Mouse (Mus musculus): ENCODE data around the gene Grid2. TPM values are rescaled to one million over a fixed set of nuclear protein-coding genes. Genes with fewer than 3 reads are reported as not detected.
A peak's percentile ranks its signal among the peaks of the same experiment; 100 is the strongest.
"Not testable (repeated sequence)": the region's sequence is repeated elsewhere in the genome, so short reads cannot be mapped to it uniquely, and the experiment has no call there.

Grid2 gene
- total RNA-seq (2021) = not detected
- long read RNA-seq, experiment 1 = 0 reads
- long read RNA-seq, experiment 2 = 0 reads

DNA sequence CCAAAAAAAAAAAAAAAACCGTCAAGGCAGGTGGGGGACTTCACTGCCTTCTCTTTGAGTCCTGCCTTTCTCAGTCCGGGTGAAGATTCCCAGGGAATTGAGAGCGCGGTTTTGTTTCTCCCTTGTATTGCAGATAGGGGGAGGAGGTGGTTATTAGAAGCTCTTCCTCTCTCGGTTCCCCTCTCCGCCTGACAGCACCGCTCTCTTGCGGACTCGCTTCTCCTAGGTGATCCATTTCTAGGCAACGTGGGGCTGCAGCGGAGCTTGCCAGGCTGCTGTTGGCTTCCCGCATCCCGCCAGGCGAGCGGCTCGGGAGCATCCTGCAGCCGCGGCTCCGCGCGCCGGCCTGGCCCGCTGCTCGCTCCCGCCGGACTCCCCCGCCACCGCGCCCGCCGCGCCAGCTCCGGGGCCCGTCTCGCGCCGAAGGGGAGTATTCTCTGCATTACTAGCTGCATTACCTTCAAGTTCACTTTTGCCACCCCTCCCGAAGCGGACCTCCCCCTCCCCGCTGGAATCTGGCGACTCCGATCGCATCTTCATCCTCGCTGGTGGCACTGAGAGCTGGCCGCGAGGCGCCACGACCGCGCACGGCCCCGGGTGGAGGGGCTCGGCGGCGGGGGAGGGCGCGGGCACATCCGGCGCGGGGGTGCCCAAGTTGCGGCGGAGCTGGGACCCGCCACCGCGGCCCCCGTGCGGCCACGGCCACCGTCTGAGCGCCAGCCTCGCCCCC lies at the start of gene Grid2:
Grid2 (plus strand) TSS at position 51 of the 730 bp plus-strand sequence.
- no peak for DNase-seq

DNA sequence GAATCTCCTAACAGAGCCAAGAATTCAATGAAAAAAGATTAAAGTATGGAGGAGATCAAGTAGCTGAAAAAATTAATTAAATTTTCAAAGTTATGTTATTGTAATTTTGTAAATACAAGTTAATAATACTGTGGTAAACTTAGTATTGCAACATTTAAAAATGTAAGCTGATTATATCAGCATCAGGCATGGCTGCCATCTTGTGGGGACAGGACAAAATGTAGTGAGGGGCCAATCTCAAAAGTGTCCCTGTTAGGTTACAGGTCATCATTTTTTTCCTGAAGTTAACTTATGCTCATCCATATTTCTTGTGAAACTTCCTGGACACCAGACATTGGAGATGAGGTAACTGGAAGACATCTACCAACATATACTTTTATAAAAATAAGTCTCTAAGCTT lies 4.9 kb upstream of the Grid2 start:
- no peak for DNase-seq

DNA sequence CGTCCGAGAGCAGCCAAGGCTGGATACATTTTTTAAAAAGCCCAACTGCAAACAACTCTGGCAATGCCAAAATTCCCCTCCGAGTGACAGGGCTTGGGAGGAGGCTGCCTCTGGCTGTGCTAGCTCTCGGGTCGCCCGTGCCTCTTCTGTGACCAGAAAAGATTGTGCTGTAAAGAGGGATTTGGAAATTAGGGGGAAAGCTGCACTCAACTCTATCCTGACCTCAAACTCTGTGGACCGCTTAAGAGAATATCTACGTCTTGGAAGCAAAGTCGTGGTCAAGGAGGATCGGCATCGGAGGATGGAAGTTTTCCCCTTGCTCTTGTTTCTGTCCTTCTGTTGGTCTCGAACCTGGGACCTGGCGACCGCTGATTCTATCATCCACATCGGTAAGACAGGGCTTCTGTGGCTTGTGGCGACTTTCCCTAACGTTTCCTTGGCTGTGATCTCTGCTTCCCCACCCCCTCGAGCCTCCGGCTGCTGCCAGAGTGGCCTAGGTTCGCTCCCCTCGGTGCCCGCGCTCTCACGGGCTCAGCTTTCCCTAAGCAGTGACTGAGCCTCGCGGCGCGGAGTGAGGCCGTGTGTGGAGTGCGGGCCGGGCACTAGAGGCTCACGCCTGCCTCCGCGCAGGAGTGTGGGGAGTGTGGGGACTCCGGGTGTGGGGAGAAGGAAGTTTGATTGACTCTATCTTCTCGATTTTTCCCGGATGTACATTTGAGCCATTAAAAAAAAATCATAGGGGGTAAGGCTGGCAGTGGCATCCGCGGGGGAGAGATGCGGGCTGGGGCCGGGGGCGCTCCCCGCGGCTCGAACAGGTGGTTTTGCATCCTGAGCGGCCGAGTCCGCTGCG lies 1.1 kb downstream of the Grid2 start:
- no peak for DNase-seq

DNA sequence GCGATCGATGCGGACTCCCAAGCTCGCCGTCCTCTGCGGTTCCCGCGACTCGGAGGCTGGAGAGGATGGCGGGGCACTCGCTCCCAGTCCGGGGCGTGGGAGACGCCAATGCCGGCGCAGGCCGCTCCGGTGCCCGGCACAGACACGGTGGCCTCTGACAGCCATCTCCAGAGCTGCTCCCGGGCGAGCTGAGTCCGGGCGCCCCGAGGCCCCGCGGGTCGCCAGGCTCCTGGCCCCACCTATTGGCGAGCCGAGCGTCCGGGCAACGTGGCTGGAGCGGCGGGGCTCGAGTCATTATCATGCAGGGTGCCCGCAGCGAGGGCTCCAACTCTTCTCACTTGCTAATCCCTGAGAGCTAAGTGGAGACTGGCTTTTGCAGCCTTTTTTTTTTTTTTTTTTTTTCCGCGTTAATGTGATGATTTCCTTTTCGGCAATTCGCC lies 1.8 kb downstream of the Grid2 start:
- peak; percentile 13 for DNase-seq

DNA sequence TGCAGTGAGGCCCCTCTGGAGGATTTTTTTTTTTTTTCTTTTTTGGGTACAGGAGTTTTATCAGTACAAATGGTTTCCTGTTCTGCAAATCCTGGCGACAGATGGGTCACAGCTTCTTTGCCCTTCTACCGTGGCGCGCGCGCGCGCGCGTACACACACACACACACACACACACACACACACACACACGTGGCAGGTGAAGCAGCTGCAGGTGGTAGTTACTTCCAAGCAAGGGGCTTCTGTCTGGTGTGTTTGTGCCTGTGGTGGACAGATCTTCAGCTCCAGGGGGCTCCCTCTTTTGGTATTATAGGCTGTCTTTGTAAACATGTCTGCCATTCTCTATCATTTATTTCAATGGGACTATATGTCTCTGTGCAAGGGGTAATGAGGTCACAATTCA lies 2.2 kb downstream of the Grid2 start:
- no peak for DNase-seq

DNA sequence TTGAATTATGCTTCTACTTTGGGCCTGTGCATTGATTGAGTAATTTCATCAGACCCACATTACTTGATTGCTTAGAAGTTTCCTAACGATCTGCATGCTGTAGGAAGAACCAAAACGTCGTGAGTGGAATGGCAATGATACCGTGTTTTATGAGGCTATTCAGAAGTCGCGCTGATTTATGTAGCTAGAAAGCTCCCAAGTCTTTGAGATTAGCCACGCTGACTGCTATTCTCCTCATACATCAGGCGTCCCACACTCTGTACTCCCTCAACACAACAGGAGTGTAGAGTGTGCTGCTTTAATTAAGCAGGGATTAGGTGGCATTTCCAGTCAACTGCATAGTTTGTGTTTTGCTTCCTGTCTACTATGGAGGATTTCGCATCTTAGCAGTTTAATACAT lies 4.1 kb downstream of the Grid2 start:
- no peak for DNase-seq

DNA sequence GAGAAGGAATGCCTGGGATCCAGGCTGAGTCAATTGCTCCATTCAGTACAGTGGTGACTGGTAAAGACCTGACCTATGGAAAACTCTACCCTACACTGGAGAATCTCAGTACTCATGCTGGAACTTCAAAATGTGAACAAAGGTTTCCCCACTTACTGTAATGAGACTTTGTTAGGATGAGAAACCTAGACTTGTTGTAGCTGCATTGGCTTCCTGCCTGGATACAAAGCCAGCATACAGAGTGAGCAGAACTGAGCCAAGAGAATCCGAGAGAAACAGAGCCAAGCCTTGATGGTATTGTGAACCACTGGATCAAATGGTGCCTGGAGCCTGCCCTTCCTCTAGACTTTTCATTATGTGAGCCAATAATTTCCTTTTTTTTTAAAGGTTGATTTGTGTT lies 28.7 kb downstream of the Grid2 start:
- DNase-seq = no peak

DNA sequence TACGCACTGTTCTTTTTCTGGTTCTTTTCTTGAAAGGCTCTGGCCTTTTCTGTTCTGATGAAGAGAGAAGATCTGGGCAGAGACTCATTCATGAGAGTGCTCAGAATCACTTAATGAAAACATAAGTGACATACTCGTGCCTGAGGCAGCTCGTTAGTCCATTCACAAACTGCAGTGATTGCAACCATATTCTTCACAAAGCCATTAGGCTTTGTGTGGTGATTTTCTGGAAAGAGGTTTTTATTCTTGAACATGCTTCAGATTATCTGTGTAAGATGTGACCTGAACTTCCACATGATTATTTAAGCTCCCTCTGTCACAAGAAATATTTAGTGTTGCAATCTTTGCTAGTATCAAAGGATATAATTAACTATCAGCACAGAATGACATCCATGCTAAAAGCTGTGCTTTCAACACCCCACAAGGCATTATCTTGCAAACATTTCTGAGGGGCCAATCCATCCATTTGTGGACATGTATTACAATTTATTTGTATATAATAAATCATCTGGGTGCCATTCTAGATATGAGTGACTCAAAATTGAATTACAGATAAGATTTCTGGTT lies 86.8 kb downstream of the Grid2 start:
- DNase-seq = no peak

DNA sequence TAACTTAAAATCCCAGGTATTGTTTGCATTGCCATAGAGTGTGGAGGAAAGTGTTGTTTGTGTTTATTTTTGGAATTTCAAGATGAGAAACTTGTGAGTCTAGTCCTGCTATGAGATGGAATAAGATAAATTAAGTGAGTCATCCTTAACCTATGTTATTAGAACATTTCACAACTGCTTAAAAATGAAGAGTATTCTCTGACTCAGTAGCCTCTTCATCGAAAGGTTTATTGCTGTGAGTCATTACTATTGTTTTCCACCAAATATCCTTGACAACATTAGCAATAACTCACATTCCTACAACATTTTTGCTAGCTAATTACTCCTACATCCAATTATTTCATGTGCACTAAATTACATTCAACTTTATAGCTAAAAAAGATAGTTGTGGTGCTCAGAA lies 91.3 kb downstream of the Grid2 start:
- DNase-seq = no peak

DNA sequence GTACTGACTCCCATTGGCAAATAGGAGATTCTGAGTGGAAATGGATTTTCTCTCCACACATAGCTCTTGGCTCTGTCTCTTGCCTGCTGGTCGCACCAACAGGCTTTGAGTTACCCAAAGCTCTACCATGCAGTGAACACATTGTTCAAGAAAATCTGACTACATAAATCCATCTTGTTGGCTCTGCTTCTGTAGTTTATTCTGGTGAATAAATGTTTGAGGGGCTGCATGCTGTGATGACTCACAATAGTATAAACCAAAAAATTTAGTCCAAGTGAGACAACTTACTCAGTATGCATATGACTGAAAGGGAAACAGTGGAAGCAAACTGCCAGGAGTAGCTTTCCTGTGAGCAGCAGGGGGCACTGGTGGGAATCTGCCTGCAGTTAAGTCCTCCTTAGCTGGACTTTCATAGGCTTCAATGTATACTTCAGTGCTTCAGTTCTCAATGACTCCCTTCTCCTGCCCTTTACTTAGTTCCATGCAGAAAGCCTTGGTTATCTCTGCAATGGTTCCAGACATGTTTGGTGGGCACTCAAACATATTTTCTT lies 125.5 kb downstream of the Grid2 start:
- no peak for DNase-seq

DNA sequence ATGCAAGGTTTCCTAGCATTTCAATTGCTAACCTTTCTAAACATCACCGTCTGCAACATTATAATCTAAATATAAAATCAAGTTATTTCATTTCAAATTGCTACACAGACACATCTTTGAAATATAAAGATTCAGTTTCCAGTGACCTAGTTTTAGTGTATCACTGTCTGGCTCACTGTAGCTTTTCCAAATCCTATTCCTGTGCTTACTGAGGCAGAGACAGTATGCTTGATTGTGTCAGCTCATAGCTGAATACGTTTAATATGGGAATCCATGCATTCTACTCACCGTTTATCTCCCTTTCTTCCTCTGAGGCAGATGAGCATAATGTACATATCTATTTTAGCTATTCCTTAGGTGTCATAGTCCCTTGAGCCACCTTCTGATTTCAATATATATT lies 146.0 kb downstream of the Grid2 start:
- no peak for DNase-seq

DNA sequence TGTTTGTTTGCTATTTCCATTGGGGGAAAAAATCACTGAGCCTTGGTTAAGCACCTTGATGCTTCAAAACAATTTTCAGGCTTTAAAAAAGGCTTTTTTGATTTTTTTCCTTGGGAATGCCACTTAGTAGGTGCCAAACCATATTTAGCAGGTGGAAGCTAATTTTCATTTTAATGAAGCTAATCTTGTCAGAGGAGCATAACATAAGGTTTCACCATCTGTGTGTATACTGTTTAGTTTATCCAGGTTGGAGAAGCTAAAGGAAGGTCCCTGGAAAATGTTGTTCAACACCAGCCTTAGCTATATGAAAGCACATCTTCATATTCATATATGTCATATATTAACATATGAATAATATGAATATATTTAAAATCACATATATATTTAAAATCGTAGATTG lies 161.9 kb downstream of the Grid2 start:
- no peak for DNase-seq

DNA sequence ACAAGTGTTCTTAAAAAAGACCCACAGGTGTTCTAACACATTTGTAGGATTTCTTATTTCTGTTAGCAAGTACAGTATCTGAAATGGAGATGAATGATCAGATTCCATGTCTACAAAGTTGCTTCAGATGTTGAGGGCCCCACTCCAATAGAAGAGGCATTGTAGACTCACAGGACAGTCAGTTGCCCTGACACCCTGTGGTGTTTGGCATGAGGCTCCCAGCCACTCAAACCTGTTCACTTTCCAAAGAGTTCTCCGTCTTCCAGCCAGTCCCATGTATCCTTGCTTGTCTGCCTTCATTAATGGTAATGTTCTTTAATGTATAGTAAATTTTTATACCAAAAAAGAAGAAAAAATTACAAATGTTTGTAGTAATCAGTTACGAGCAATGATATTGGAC lies 177.1 kb downstream of the Grid2 start:
- no peak for DNase-seq

DNA sequence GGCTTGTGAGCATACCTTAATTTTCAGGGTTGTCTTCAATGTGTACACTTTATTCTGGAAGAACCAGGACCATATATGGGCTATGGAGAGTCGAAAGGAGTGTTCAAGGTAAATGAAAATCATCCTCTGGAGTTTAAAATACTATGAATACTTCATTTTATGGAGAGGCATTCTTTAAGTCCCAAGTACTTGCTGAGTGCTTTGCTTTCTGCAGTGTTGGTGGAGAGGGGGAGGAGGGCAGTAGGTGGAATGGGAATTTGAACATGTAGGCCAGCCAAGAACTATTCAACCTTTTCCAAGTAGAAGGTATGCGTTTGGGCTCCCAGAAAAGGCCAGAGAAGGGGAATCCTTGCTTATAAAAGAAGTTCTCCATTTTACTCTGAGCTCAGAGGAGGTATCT lies 192.5 kb downstream of the Grid2 start:
- DNase-seq = no peak

DNA sequence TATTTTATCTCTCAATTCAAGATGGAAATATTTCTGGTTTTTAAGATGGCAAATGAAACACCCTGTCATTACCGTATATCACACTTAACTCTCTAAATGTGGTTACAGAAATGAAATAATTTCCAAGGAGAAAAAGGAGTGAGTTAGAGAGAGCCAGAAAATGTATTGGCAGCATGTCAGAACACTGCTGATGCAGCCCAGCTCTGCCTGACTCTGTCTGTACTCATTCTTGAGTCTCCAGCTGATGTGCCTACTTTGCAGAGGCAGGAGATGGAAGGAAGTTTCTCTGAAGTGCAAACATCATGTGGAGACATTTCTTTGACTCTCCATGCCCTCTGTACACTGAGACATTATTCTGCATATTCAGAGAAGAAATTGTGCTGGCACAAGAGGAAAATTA lies 226.5 kb downstream of the Grid2 start:
- DNase-seq = no peak

DNA sequence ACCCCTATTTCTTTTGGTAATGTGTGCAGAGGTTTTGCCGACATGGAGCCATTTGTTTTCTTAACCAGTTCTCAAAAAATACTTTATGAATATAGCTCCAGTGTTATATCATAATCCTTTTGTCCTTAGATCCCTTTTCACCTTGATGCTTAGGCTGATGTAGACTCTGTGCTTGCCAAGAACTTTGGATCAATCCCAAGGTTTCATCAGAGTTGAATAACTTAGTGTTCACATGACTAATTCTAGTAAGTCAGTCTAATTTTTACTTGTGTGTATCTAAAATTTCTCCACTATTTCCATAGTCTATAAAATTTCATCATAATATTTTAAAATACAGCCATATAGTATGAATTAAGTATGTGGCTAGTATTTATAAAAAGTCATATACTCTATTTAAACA lies 259.3 kb downstream of the Grid2 start:
- no peak for DNase-seq

DNA sequence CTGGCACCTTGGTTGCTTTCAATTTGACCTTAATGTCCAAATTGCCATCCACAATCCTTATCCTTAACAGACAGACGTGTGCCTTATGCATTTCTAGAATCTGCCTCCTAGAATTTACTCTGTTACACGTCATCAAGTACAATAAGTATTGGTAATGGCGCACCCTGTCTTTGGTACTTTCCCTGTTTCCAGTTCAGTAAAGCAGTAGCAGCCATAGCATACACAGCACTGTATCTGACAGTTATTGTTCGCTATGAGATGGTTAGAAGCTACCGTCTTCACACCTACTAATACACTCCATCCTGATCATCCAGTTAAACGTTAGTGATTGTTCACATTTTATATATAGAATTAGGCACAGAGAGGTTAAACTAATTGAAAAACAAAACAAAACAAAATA lies 260.3 kb downstream of the Grid2 start:
- DNase-seq = no peak

DNA sequence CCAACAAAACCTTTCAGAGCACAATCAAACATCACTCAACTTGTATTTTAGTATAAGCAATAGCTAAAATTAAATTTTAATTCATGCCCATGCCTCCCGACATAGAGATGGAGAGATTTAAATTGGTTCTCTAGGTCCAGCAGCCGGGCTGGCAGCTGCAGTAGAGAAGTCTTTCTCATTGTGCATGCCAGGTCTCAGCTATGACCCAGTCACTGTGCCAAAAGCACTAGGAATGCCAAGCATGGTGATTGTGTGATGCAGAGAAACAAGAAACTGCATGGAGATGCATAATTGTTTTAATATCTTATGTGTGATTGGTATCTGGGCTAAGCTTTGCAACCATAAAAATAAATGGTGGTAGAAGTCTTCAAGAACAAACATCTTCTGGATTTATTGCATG lies 276.1 kb downstream of the Grid2 start:
- no peak for DNase-seq

DNA sequence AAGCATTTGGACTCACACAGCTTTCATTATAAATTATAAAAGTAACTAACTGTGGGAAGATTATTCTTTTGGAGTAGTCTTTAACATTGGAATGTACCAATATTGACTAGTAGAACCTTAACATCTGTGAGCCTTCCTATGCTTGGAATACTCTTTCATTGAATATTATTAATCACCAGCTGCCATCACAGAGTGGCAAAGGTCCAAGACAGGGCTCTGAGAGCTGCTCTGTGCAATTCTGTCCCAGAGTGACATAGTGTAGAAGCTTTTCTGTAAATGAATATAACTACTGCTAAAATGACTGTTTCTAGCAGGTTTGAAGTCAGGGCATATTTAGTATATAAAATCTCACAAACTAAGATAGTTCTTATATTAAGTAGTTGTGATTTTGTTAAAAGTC lies 277.2 kb downstream of the Grid2 start:
- no peak for DNase-seq

DNA sequence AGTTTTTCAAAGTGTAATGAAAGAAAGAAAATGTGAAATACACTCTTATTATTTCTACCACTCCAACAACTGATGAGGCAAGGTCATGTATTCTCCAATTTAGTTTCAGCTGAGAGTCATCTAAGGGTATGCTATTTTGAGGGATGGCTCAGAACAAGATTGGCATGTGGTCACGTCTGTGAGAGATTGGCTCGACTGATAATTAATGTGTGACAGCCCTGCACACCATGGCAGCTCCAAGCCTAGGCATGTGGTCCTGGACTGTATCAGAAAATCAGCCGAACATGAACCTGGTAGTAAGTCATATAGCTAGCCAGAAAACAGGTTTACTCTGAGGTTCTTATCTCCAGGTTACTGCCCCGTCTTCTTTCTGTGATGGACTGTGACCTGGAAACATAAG lies 292.1 kb downstream of the Grid2 start:
- peak; percentile 34 for DNase-seq

DNA sequence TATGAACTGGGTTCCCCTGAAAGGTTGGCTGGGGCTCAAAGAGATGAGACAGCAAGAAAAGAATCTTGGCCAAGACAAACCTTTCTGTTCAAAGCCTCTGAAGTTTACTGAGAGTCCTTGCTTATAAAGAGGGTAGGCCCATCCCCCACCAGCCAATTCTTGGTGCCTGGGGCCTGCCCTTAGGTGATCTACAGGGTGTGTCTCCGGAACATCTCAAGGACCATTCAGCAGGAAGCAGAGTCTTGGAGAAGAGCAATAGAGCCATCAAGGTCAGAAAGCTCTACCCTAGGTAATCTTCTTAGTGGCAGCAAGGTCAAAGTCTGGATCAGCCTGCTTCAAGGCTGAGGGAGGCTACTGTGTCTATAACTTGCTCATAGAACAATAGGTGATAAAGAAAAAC lies 313.1 kb downstream of the Grid2 start:
- not testable (repeated sequence) for DNase-seq

DNA sequence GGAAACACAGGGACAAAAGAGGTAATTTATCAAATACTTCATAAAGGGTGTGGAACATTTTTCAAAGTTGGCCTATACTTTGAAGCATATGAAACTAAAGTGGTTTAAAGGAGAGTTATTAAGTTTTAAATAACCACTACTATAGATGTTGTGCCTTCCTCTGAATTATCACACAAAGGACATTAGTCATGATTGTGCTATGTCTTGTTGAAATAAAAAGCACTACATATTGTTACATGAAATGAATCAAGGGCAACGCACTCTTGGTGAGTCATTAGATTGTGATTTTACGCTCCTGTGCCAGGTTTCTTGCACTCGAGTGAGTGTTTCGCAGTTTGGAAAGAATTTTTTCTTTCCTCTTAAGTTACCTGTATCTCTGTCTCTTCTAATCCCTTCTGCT lies 335.0 kb downstream of the Grid2 start:
- DNase-seq = no peak

DNA sequence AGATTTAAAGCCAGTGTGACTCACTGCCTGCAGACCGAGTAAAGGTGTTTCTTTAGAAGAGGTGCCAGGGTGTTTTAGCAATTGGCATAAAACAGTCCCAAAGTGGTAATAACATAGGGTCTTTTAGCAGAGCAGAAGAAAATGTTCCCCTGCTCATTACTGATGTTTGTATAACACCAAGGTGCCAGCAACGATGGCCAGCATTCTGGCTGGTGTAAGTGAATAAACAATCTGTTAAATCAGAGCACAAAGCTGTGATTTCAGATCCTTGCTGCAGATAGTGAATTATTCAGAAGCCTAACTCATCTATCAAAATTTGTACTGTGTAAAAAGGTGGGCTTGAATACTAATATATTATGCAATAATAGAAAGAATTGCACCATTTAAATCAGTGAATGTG lies 353.9 kb downstream of the Grid2 start:
- no peak for DNase-seq

All from gastrocnemius, postnatal 25 days (tissue).